Mouse (Mus musculus) stomach, embryonic 16.5 days (tissue): ENCODE measurements around the gene Pebp1. TPM values are rescaled to one million over a fixed set of nuclear protein-coding genes. Genes with fewer than 3 reads are reported as not detected.

Experiments used
- ATAC-seq: fragments of 200-750 bp; cut with Nextera tagmentation; 2 replicates; pipeline ENCODE4 v1.8.0; 2017; ENCODE audit warnings: moderate number of reproducible peaks, moderate TSS enrichment; ENCODE audit not compliant: insufficient read depth, low FRiP score
- H3K27ac ChIP-seq: fragments of 300-500 bp; sonication (generic); 2 replicates; pipeline ENCODE4 v1.5.1; 2014; ENCODE audit warnings: low read length
- H3K27me3 ChIP-seq: fragments of 300-500 bp; sonication (generic); 2 replicates; pipeline ENCODE4 v1.6.1; 2014; ENCODE audit warnings: low read length, control low read depth, mixed read lengths; ENCODE audit not compliant: control insufficient read depth, insufficient read depth
- H3K36me3 ChIP-seq: fragments of 300-500 bp; sonication (generic); 2 replicates; pipeline ENCODE4 v1.6.1; 2014; ENCODE audit warnings: low read length; ENCODE audit not compliant: control insufficient read depth, insufficient read depth
- H3K4me1 ChIP-seq: fragments of 300-500 bp; sonication (generic); 2 replicates; pipeline ENCODE4 v1.6.1; 2014; ENCODE audit warnings: low read length, control low read depth, mixed read lengths; ENCODE audit not compliant: control insufficient read depth, insufficient read depth
- H3K4me2 ChIP-seq: fragments of 300-500 bp; sonication (generic); 2 replicates; pipeline ENCODE4 v1.6.1; 2014; ENCODE audit warnings: low read depth, low read length, mixed read lengths
- H3K4me3 ChIP-seq: fragments of 300-500 bp; sonication (generic); replicated peaks from 2 replicates; pipeline ENCODE4 v1.5.1; 2014; ENCODE audit warnings: mild to moderate bottlenecking, low read length
- H3K9ac ChIP-seq: fragments of 300-500 bp; sonication (generic); 2 replicates; pipeline ENCODE4 v1.6.1; 2014; ENCODE audit warnings: low read length
- H3K9me3 ChIP-seq: fragments of 300-500 bp; sonication (generic); replicated peaks from 2 replicates; pipeline ENCODE4 v1.6.1; 2016; ENCODE audit warnings: low read length, control low read depth; ENCODE audit not compliant: control insufficient read depth
- WGBS: fragments of 180-500 bp; shearing (Covaris S2); extraction: QIAGEN DNeasy Blood & Tissue Kit; methylation state at CpG from one replicate; pipeline ENCODE4 v1.1.7; 2014; 5-methylcytosine and 5-hydroxymethylcytosine counted together
- polyA plus RNA-seq: library from polyadenylated mRNA; unstranded; fragments of >200 nt; fragmentation: Nextera tagmentation; extraction: Ambion mirVana; gene quantifications from 2 replicates; pipeline ENCODE4 v1.2.1, GENCODE M21; 2015

The Pebp1 gene
- polyA plus RNA-seq, 1 experiment from 2014 or later: 666 TPM

GRCm38 (mm10) chr5:117240321-117240731, 47.1 kb downstream of the Pebp1 start:
- no peaks in the 10 kb centered on the region for H3K9me3 ChIP-seq
- ATAC-seq: no peak

GRCm38 (mm10) chr5:117239106-117239505, 48.3 kb downstream of the Pebp1 start:
- H3K36me3 ChIP-seq: no peaks in the 10 kb centered on the region
- H3K4me2 ChIP-seq: no peak overlapping the region
- H3K27me3 ChIP-seq: no peaks in the 10 kb centered on the region
- no peak overlapping the region for H3K4me3 ChIP-seq
- no peak for ATAC-seq
- H3K9ac ChIP-seq: no peak overlapping the region
- no peaks in the 10 kb centered on the region for H3K4me1 ChIP-seq
- no peak overlapping the region for H3K27ac ChIP-seq
- H3K9me3 ChIP-seq: no peaks in the 10 kb centered on the region
- 63% methylated on average over 4 of the region's 4 CpGs for WGBS

More at GRCm38 (mm10) chr5:117240321-117240731, 47.1 kb downstream of the Pebp1 start:
- 20% methylated on average over 12 of the region's 12 CpGs for WGBS
- no peaks in the 10 kb centered on the region for H3K4me1 ChIP-seq
- H3K27ac ChIP-seq: peak overlapping the region; percentile 81
- peak overlapping the region; percentile 45 for H3K4me3 ChIP-seq
- H3K36me3 ChIP-seq: no peaks in the 10 kb centered on the region
- peak overlapping the region; percentile 72 for H3K9ac ChIP-seq
- H3K27me3 ChIP-seq: no peaks in the 10 kb centered on the region
- H3K4me2 ChIP-seq: peak overlapping the region; percentile 72

DNA sequence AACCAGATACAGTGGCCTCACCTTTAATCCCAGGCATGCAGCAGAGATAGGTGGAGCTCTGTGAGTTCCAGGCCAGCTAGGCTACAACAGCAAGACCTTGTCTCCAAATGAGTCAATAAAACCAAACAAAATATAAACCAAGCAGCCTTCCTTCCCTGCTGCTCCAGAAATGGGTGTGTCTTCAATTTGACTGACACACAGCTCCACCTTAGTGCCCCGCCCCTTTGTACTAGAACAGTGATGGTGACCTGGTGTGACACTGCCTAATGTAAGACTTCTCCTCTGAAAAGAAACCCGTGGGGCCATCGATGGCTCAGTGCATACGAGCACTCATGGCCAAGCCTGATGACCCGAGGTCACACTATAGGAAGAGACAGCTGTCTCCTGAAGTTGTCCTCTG, 50.9 kb downstream of the Pebp1 start:
- Histone ChIP-seq H3K9me3 (no peaks in the 10 kb centered on the region), H3K36me3 (no peaks in the 10 kb centered on the region), H3K9ac (no peak overlapping the region), H3K4me1 (no peaks in the 10 kb centered on the region), H3K4me2 (no peak overlapping the region), H3K27me3 (no peaks in the 10 kb centered on the region), H3K4me3 (no peak overlapping the region), H3K27ac (no peak overlapping the region)
- no peak for ATAC-seq
- WGBS: 73% methylated on average over 5 of the region's 5 CpGs

Other genes with a start within 250 kb of the Pebp1 start
- 42.7 and 46.2 TPM in 2 replicates for gene Suds3, start 171.5 kb downstream of the Pebp1 start, polyA plus RNA-seq
- gene Taok3, start 167.5 kb downstream of the Pebp1 start, polyA plus RNA-seq: 33.1 TPM in 2 replicates
- gene Vsig10, start 31.5 kb upstream of the Pebp1 start, polyA plus RNA-seq: 20.7 and 22.5 TPM in 2 replicates
- 34.1 and 35.0 TPM in 2 replicates for gene Wsb2, start 69.7 kb upstream of the Pebp1 start, polyA plus RNA-seq
- 75.9 and 88.6 TPM in 2 replicates for gene Rfc5, start 101.4 kb upstream of the Pebp1 start, polyA plus RNA-seq
- gene Ksr2, start 126.4 kb upstream of the Pebp1 start, polyA plus RNA-seq: 0.19 and 0.36 TPM in 2 replicates